Mouse (Mus musculus) MEL (cell line): ENCODE measurements around the gene Enc1. TPM values are rescaled to one million over a fixed set of nuclear protein-coding genes. Genes with fewer than 3 reads are reported as not detected.

Experiments used
- DNase-seq: peaks from one replicate; pipeline ENCODE4 v3.0.0; 2011; ENCODE audit warnings: low read depth, low spot score
- H3K27ac ChIP-seq: 2 replicates; pipeline ENCODE4 v1.5.1; 2012; ENCODE audit warnings: low read depth, mild to moderate bottlenecking, control low read depth, low read length, moderate library complexity; ENCODE audit not compliant: control insufficient read depth
- H3K27me3 ChIP-seq, 2 experiments: fragments of 150-350 bp in 1 of 2; sonication (generic) in 1 of 2; 2 replicates each; pipeline ENCODE4 v1.6.1; 2012; ENCODE audit warnings: low read length in 2 of 2, mild to moderate bottlenecking in 2 of 2, improper control_type of control experiment in 1 of 2, moderate library complexity in 1 of 2; ENCODE audit not compliant: insufficient read depth in 2 of 2, control insufficient read depth in 1 of 2
- H3K36me3 ChIP-seq, 2 experiments: 2 replicates each; pipeline ENCODE4 v1.6.1; 2012 to 2014; ENCODE audit warnings: low read length in 2 of 2, improper control_type of control experiment in 1 of 2, inconsistent platforms in 1 of 2, mild to moderate bottlenecking in 1 of 2; ENCODE audit not compliant: insufficient read depth in 2 of 2, control insufficient read depth in 1 of 2
- H3K4me1 ChIP-seq, 2 experiments: fragments of 150-350 bp in 1 of 2; sonication (generic) in 1 of 2; 2 replicates each; pipeline ENCODE4 v1.6.1; 2012; ENCODE audit warnings: low read length in 2 of 2, improper control_type of control experiment in 1 of 2, mild to moderate bottlenecking in 1 of 2; ENCODE audit not compliant: insufficient read depth in 2 of 2, control insufficient read depth in 1 of 2
- H3K4me3 ChIP-seq, 2 experiments: fragments of 150-350 bp in 1 of 2; sonication (generic) in 1 of 2; 2 replicates each; pipeline ENCODE4 v1.5.1; 2012; ENCODE audit warnings: low read depth in 2 of 2, low read length in 2 of 2, mild to moderate bottlenecking in 2 of 2, moderate library complexity in 2 of 2, control low read depth in 1 of 2, improper control_type of control experiment in 1 of 2; ENCODE audit not compliant: control insufficient read depth in 1 of 2, insufficient read depth in 1 of 2
- H3K79me2 ChIP-seq: 2 replicates; pipeline ENCODE4 v1.6.1; 2012; ENCODE audit warnings: mild to moderate bottlenecking, low read length, moderate library complexity; ENCODE audit not compliant: control insufficient read depth, poor library complexity, insufficient read depth
- H3K9ac ChIP-seq: 2 replicates; pipeline ENCODE4 v1.6.1; 2012; ENCODE audit warnings: low read depth, mild to moderate bottlenecking, control low read depth, low read length, moderate library complexity; ENCODE audit not compliant: control insufficient read depth, poor library complexity, severe bottlenecking
- H3K9me3 ChIP-seq: fragments of 150-350 bp; sonication (generic); replicated peaks from 2 replicates; pipeline ENCODE4 v1.6.1; 2012; ENCODE audit warnings: mild to moderate bottlenecking, low read length, improper control_type of control experiment, moderate library complexity; ENCODE audit not compliant: insufficient read depth
- CHD1 ChIP-seq: IDR thresholded peaks from 2 replicates; pipeline ENCODE4 v1.6.1; 2012; ENCODE audit warnings: low read depth, mild to moderate bottlenecking, inconsistent platforms, low read length, improper control_type of control experiment
- ELF1 ChIP-seq: IDR thresholded peaks from 2 replicates; pipeline ENCODE4 v1.6.1; 2014; ENCODE audit warnings: low read depth, mild to moderate bottlenecking, inconsistent platforms, low read length, improper control_type of control experiment, moderate library complexity
- GABPA ChIP-seq: IDR thresholded peaks from 2 replicates; pipeline ENCODE4 v1.6.1; 2012; ENCODE audit warnings: low read depth, mild to moderate bottlenecking, inconsistent platforms, low read length, improper control_type of control experiment, moderate library complexity
- MAX ChIP-seq: IDR thresholded peaks from 2 replicates; pipeline ENCODE4 v1.6.1; 2011; ENCODE audit warnings: low read length, improper control_type of control experiment
- MAZ ChIP-seq: IDR thresholded peaks from 2 replicates; pipeline ENCODE4 v1.6.1; 2012; ENCODE audit warnings: low read depth, mild to moderate bottlenecking, inconsistent platforms, low read length, improper control_type of control experiment
- MEF2A ChIP-seq: IDR thresholded peaks from 2 replicates; pipeline ENCODE4 v1.6.1; 2014; ENCODE audit warnings: low read depth, mild to moderate bottlenecking, inconsistent platforms, low read length, improper control_type of control experiment; ENCODE audit not compliant: poor library complexity, insufficient replicate concordance, severe bottlenecking; ENCODE audit errors: extremely low read depth
- POLR2A ChIP-seq, 2 experiments: IDR thresholded peaks; 2 replicates each; pipeline ENCODE4 v1.6.1; 2011 to 2012; ENCODE audit warnings: low read length in 2 of 2, mild to moderate bottlenecking in 2 of 2, control low read depth in 1 of 2, improper control_type of control experiment in 1 of 2, low read depth in 1 of 2, moderate library complexity in 1 of 2; ENCODE audit not compliant: control insufficient read depth in 1 of 2, insufficient read depth in 1 of 2, poor library complexity in 1 of 2
- POLR2AphosphoS2 ChIP-seq: IDR thresholded peaks from 2 replicates; pipeline ENCODE4 v1.6.1; 2011; ENCODE audit warnings: low read length, improper control_type of control experiment
- POLR2AphosphoS5 ChIP-seq: IDR thresholded peaks from 2 replicates; pipeline ENCODE4 v1.6.1; 2012; ENCODE audit warnings: low read depth, borderline replicate concordance, mild to moderate bottlenecking, inconsistent platforms, low read length, moderate library complexity, mixed read lengths
- TCF12 ChIP-seq: IDR thresholded peaks from 2 replicates; pipeline ENCODE4 v1.6.1; 2014; ENCODE audit warnings: low read depth, mild to moderate bottlenecking, inconsistent platforms, low read length, improper control_type of control experiment, moderate library complexity
- USF1 ChIP-seq: IDR thresholded peaks from 2 replicates; pipeline ENCODE4 v1.6.1; 2014; ENCODE audit warnings: low read depth, mild to moderate bottlenecking, inconsistent platforms, low read length, improper control_type of control experiment, moderate library complexity
- USF2 ChIP-seq, 2 experiments: IDR thresholded peaks; 2 replicates each; pipeline ENCODE4 v1.6.1; 2011 to 2012; ENCODE audit warnings: improper control_type of control experiment in 2 of 2, low read length in 2 of 2, borderline replicate concordance in 1 of 2, inconsistent platforms in 1 of 2, low read depth in 1 of 2, mild to moderate bottlenecking in 1 of 2; ENCODE audit not compliant: insufficient read depth in 1 of 2
- ZC3H11A ChIP-seq: IDR thresholded peaks from 2 replicates; pipeline ENCODE4 v1.6.1; 2012; ENCODE audit warnings: low read depth, mild to moderate bottlenecking, inconsistent platforms, low read length, improper control_type of control experiment
- ZKSCAN1 ChIP-seq: IDR thresholded peaks from 2 replicates; pipeline ENCODE4 v1.6.1; 2012; ENCODE audit warnings: low read depth, mild to moderate bottlenecking, inconsistent platforms, low read length, improper control_type of control experiment, moderate library complexity
- ZNF384 ChIP-seq: IDR thresholded peaks from 2 replicates; pipeline ENCODE4 v1.6.1; 2012; ENCODE audit warnings: low read depth, mild to moderate bottlenecking, inconsistent platforms, low read length, improper control_type of control experiment
- polyA plus RNA-seq, 2 experiments: library from polyadenylated mRNA; stranded (reverse) in 1 of 2; unstranded in 1 of 2; fragments of >175 nt in 1 of 2; fragments of >200 nt in 1 of 2; gene quantifications; 2 replicates each; pipeline versions ENCODE4 v1.2.1 to v1.2.4; 2012; ENCODE audit warnings: low replicate concordance in 2 of 2, low read depth in 1 of 2; ENCODE audit not compliant: insufficient read length in 2 of 2, insufficient read depth in 1 of 2, missing spikeins in 1 of 2
- total RNA-seq: library from RNA; depleted of rRNA; stranded (reverse); fragments of 300-350 nt; gene quantifications from 2 replicates; pipeline ENCODE4 v1.2.3, GENCODE M21; 2012

Gene Enc1
- total and polyA plus RNA-seq, 3 experiments: not detected

GRCm38 (mm10) chr13:97227795-97228194 lies 13.1 kb upstream of the Enc1 start:
- Histone ChIP-seq H3K36me3 (no peaks in the 10 kb centered on the region), H3K79me2 (no peaks in the 10 kb centered on the region), H3K27me3 (peaks cover 0 to 1% of the 10 kb centered on the region in 2 experiments; a peak in 1 of 4 replicates), H3K9ac (no peak overlapping the region), H3K4me1 (no peaks in the 10 kb centered on the region), H3K27ac (no peak overlapping the region), H3K4me3 (no peak overlapping the region), H3K9me3 (no peaks in the 10 kb centered on the region)
- TF ChIP-seq GABPA (no peak), MAX (no peak), ZNF384 (no peak), POLR2AphosphoS5 (no peak), USF2 (IDR thresholded peaks at IDR 0.05; ENCODE audit: borderline replicate concordance in 1 of 2, insufficient read depth in 1 of 2, low read depth in 1 of 2, low read length in 2 of 2) (no peak), POLR2AphosphoS2 (no peak), ELF1 (no peak), ZKSCAN1 (no peak), MAZ (no peak), TCF12 (no peak), USF1 (no peak)
- no peak for DNase-seq

- Histone ChIP-seq H3K79me2 (no peaks in the 10 kb centered on the region), H3K36me3 (no peaks in the 10 kb centered on the region), H3K9me3 (no peaks in the 10 kb centered on the region), H3K4me3 (no peak overlapping the region), H3K4me1 (no peaks in the 10 kb centered on the region), H3K27ac (no peak overlapping the region), H3K9ac (no peak overlapping the region), H3K27me3 (no peaks in the 10 kb centered on the region; a peak in 1 of 4 replicates)
- DNase-seq: no peak
- TF ChIP-seq POLR2A (IDR thresholded peaks at IDR 0.05; ENCODE audit: control insufficient read depth in 1 of 2, insufficient read depth in 1 of 2, low read depth in 1 of 2, low read length in 2 of 2, poor library complexity in 1 of 2) (no peak), POLR2AphosphoS2 (no peak), ZNF384 (no peak), MEF2A (no peak), ZC3H11A (no peak), POLR2AphosphoS5 (no peak), CHD1 (no peak)
These were observed 10.8 kb upstream of the Enc1 start for GRCm38 (mm10) chr13:97230101-97230500.
